Mouse (Mus musculus): ENCODE data around the gene Banp.

- TF ChIP-seq CTCF (IDR thresholded peaks at IDR 0.05; ENCODE audit: extremely low read depth, insufficient read depth, insufficient read length, insufficient replicate concordance) (no peak), POLR2A (IDR thresholded peaks at IDR 0.05; ENCODE audit: low read depth, low read length) (no peak)
These were observed 124.4 kb downstream of the Banp start for GRCm38 (mm10) chr8:122073964-122074363.
